Mouse (Mus musculus) hindbrain, embryonic 10.5 days (tissue): ENCODE results near the gene Ppp1r13b. TPM values are rescaled to one million over a fixed set of nuclear protein-coding genes. Genes with fewer than 3 reads are reported as not detected.

Source experiments
- DNase-seq: peaks from one replicate; pipeline ENCODE4 v3.0.0-alpha.2; 2017; ENCODE audit warnings: low spot score
- H3K27ac ChIP-seq: fragments of 300-500 bp; sonication (generic); 2 replicates; pipeline ENCODE4 v1.5.1; 2016; ENCODE audit warnings: mild to moderate bottlenecking, moderate library complexity
- H3K27me3 ChIP-seq: fragments of 300-500 bp; sonication (generic); 2 replicates; pipeline ENCODE4 v1.6.1; 2016; ENCODE audit warnings: mild to moderate bottlenecking; ENCODE audit not compliant: poor library complexity, insufficient read depth, severe bottlenecking
- H3K36me3 ChIP-seq: fragments of 300-500 bp; sonication (generic); 2 replicates; pipeline ENCODE4 v1.6.1; 2016; ENCODE audit warnings: mild to moderate bottlenecking, moderate library complexity
- H3K4me1 ChIP-seq: fragments of 300-500 bp; sonication (generic); replicated peaks from 2 replicates; pipeline ENCODE4 v1.6.1; 2016; ENCODE audit warnings: mild to moderate bottlenecking
- H3K4me3 ChIP-seq: fragments of 300-500 bp; sonication (generic); 2 replicates; pipeline ENCODE4 v1.5.1; 2016; ENCODE audit warnings: mild to moderate bottlenecking, moderate library complexity
- H3K9me3 ChIP-seq: fragments of 300-500 bp; sonication (generic); 2 replicates; pipeline ENCODE4 v1.6.1; 2016; ENCODE audit warnings: mild to moderate bottlenecking, moderate library complexity
- WGBS: fragments of 180-500 bp; shearing (Covaris S2); methylation state at CpG from one replicate; pipeline ENCODE4 v1.1.7; 2016; 5-methylcytosine and 5-hydroxymethylcytosine counted together
- polyA plus RNA-seq: library from polyadenylated mRNA; unstranded; fragments of >200 nt; fragmentation: Nextera tagmentation; extraction: Ambion mirVana; gene quantifications from 2 replicates; pipeline ENCODE4 v1.2.1, GENCODE M21; 2016

The Ppp1r13b gene
- polyA plus RNA-seq, 1 experiment from 2014 or later: 6.2 TPM

- H3K4me3 ChIP-seq: no peak overlapping the region
- WGBS: 66% methylated on average over 5 of the region's 5 CpGs
- no peaks in the 10 kb centered on the region for H3K9me3 ChIP-seq
- H3K36me3 ChIP-seq: peaks cover 89% of the 10 kb centered on the region
- H3K4me1 ChIP-seq: peaks cover 18% of the 10 kb centered on the region
- no peak for DNase-seq
- H3K27ac ChIP-seq: peak overlapping the region; percentile 57
- no peaks in the 10 kb centered on the region for H3K27me3 ChIP-seq
Observed at GRCm38 (mm10) chr12:111829447-111829846, 78.5 kb downstream of the Ppp1r13b start.

- H3K27ac ChIP-seq: no peak overlapping the region
- WGBS: 94% methylated on average over 12 of the region's 12 CpGs
- no peak for DNase-seq
- H3K9me3 ChIP-seq: no peaks in the 10 kb centered on the region
- peaks cover 22% of the 10 kb centered on the region for H3K4me1 ChIP-seq
- H3K4me3 ChIP-seq: no peak overlapping the region
- H3K36me3 ChIP-seq: peaks cover 92% of the 10 kb centered on the region
- no peaks in the 10 kb centered on the region for H3K27me3 ChIP-seq
Observed at GRCm38 (mm10) chr12:111827556-111827955, 80.4 kb downstream of the Ppp1r13b start.

GRCm38 (mm10) chr12:111821931-111822330 lies 86.0 kb downstream of the Ppp1r13b start:
- Histone ChIP-seq H3K4me1 (peaks cover 31% of the 10 kb centered on the region), H3K9me3 (no peaks in the 10 kb centered on the region), H3K27me3 (no peaks in the 10 kb centered on the region), H3K36me3 (peaks cover 73% of the 10 kb centered on the region), H3K27ac (no peak overlapping the region), H3K4me3 (no peak overlapping the region)
- DNase-seq: no peak
- 71% methylated on average over 4 of the region's 4 CpGs for WGBS

- no peak overlapping the region for H3K4me3 ChIP-seq
- H3K27ac ChIP-seq: 0 out of 2 replicates have a peak overlapping the region, but pooled peaks have one; percentile 12
- peaks cover 61% of the 10 kb centered on the region for H3K36me3 ChIP-seq
- WGBS: 93% methylated on average over 7 of the region's 7 CpGs
- DNase-seq: no peak
- peaks cover 44% of the 10 kb centered on the region for H3K4me1 ChIP-seq
- H3K9me3 ChIP-seq: no peaks in the 10 kb centered on the region
- no peaks in the 10 kb centered on the region for H3K27me3 ChIP-seq
Observed at GRCm38 (mm10) chr12:111820708-111821107, 87.2 kb downstream of the Ppp1r13b start.

- Histone ChIP-seq H3K9me3 (no peaks in the 10 kb centered on the region), H3K4me1 (peaks cover 51% of the 10 kb centered on the region), H3K4me3 (no peak overlapping the region), H3K27ac (no peak overlapping the region), H3K27me3 (no peaks in the 10 kb centered on the region), H3K36me3 (peaks cover 53% of the 10 kb centered on the region)
- WGBS: 84% methylated on average over 8 of the region's 8 CpGs
- DNase-seq: no peak
Observed at GRCm38 (mm10) chr12:111819936-111820335, 88.0 kb downstream of the Ppp1r13b start.

- 93% methylated on average over 8 of the region's 8 CpGs for WGBS
- peaks cover 63% of the 10 kb centered on the region for H3K4me1 ChIP-seq
Observed at GRCm38 (mm10) chr12:111817991-111818390, 89.9 kb downstream of the Ppp1r13b start.

GRCm38 (mm10) chr12:111816967-111817366 lies 90.9 kb downstream of the Ppp1r13b start:
- H3K27ac ChIP-seq: no peak overlapping the region
- 80% methylated on average over 9 of the region's 9 CpGs for WGBS
- H3K36me3 ChIP-seq: peaks cover 28% of the 10 kb centered on the region; the same call in 1 of the 2 replicates
- no peaks in the 10 kb centered on the region for H3K27me3 ChIP-seq
- no peak overlapping the region for H3K4me3 ChIP-seq
- peaks cover 63% of the 10 kb centered on the region for H3K4me1 ChIP-seq
- no peak for DNase-seq
- no peaks in the 10 kb centered on the region for H3K9me3 ChIP-seq

More at GRCm38 (mm10) chr12:111817991-111818390, 89.9 kb downstream of the Ppp1r13b start:
- H3K27me3 ChIP-seq: no peaks in the 10 kb centered on the region
- peaks cover 33% of the 10 kb centered on the region for H3K36me3 ChIP-seq
- H3K4me3 ChIP-seq: no peak overlapping the region
- no peak for DNase-seq
- H3K27ac ChIP-seq: no peak overlapping the region
- no peaks in the 10 kb centered on the region for H3K9me3 ChIP-seq

GRCm38 (mm10) chr12:111816528-111816927 lies 91.4 kb downstream of the Ppp1r13b start:
- no peak for DNase-seq
- H3K4me1 ChIP-seq: peaks cover 62% of the 10 kb centered on the region
- peaks cover 30% of the 10 kb centered on the region; the same call in 1 of the 2 replicates for H3K36me3 ChIP-seq
- peak overlapping the region; percentile 16; the same call in 1 of the 2 replicates for H3K4me3 ChIP-seq
- H3K27ac ChIP-seq: no peak overlapping the region
- no peaks in the 10 kb centered on the region for H3K9me3 ChIP-seq
- 59% methylated on average over 13 of the region's 13 CpGs for WGBS
- no peaks in the 10 kb centered on the region for H3K27me3 ChIP-seq

- peaks cover 33% of the 10 kb centered on the region for H3K36me3 ChIP-seq
- peak overlapping the region; percentile 94 for H3K27ac ChIP-seq
- WGBS: 27% methylated on average over 19 of the region's 19 CpGs
- no peaks in the 10 kb centered on the region for H3K27me3 ChIP-seq
- peak overlapping the region; percentile 83 for H3K4me3 ChIP-seq
- H3K9me3 ChIP-seq: no peaks in the 10 kb centered on the region
- peaks cover 63% of the 10 kb centered on the region for H3K4me1 ChIP-seq
- DNase-seq: peak; percentile 17
Observed at GRCm38 (mm10) chr12:111814769-111815762, 92.8 kb downstream of the Ppp1r13b start.

GRCm38 (mm10) chr12:111813766-111814617 lies 93.9 kb downstream of the Ppp1r13b start, which contains the start of the genes Xrcc3 and Zfyve21:
Gene Xrcc3, minus strand, starts transcription at chr12:111813873.
Gene Zfyve21, plus strand, starts transcription at chr12:111814170.
- Histone ChIP-seq H3K36me3 (peaks cover 42% of the 10 kb centered on the region), H3K27ac (peak within 1 kb of the TSS; percentile 94), H3K4me1 (peaks cover 69% of the 10 kb centered on the region), H3K27me3 (no peaks in the 10 kb centered on the region), H3K9me3 (no peaks in the 10 kb centered on the region), H3K4me3 (peak within 1 kb of the TSS; percentile 83)
- DNase-seq: peak; percentile 99
- WGBS: under 1% methylated on average over 87 of the region's 87 CpGs

GRCm38 (mm10) chr12:111813111-111813765 lies 94.7 kb downstream of the Ppp1r13b start:
- peak overlapping the region; percentile 94 for H3K27ac ChIP-seq
- H3K9me3 ChIP-seq: no peaks in the 10 kb centered on the region
- 4% methylated on average over 27 of the region's 27 CpGs for WGBS
- DNase-seq: no peak
- peak overlapping the region; percentile 83 for H3K4me3 ChIP-seq
- peaks cover 45% of the 10 kb centered on the region for H3K36me3 ChIP-seq
- no peaks in the 10 kb centered on the region for H3K27me3 ChIP-seq
- H3K4me1 ChIP-seq: peaks cover 69% of the 10 kb centered on the region

- peak overlapping the region; percentile 83 for H3K4me3 ChIP-seq
- H3K4me1 ChIP-seq: peaks cover 69% of the 10 kb centered on the region
- H3K27me3 ChIP-seq: no peaks in the 10 kb centered on the region
- no peaks in the 10 kb centered on the region for H3K9me3 ChIP-seq
- peaks cover 45% of the 10 kb centered on the region for H3K36me3 ChIP-seq
- no peak for DNase-seq
- WGBS: 76% methylated on average over 12 of the region's 12 CpGs
- H3K27ac ChIP-seq: 0 out of 2 replicates have a peak overlapping the region, but pooled peaks have one; percentile 94
Observed at GRCm38 (mm10) chr12:111812611-111813010, 95.3 kb downstream of the Ppp1r13b start.
